Mouse (Mus musculus) small intestine, adult 2 months (tissue): Measurements from ENCODE around the gene Gm49388. TPM values are rescaled to one million over a fixed set of nuclear protein-coding genes. Genes with fewer than 3 reads are reported as not detected.
A peak's percentile ranks its signal among the peaks of the same experiment; 100 is the strongest.
"Not testable (repeated sequence)": the region's sequence is repeated elsewhere in the genome, so short reads cannot be mapped to it uniquely, and the experiment has no call there.

Experiments used
- H3K27ac ChIP-seq: fragments of 200-500 bp; 2 replicates; pipeline ENCODE4 v1.5.1; 2012; ENCODE audit warnings: low read depth, low read length, control low read depth, inconsistent platforms; ENCODE audit not compliant: insufficient read depth
- H3K27me3 ChIP-seq: fragments of 200-500 bp; 2 replicates; pipeline ENCODE4 v1.6.1; 2012; ENCODE audit warnings: mild to moderate bottlenecking, moderate library complexity, low read length, inconsistent platforms; ENCODE audit not compliant: control insufficient read depth, insufficient read depth
- H3K36me3 ChIP-seq: fragments of 200-500 bp; 2 replicates; pipeline ENCODE4 v1.6.1; 2012; ENCODE audit warnings: mild to moderate bottlenecking, low read length, control low read depth, inconsistent platforms; ENCODE audit not compliant: control insufficient read depth, insufficient read depth
- H3K4me1 ChIP-seq: fragments of 200-500 bp; 2 replicates; pipeline ENCODE4 v1.6.1; 2012; ENCODE audit warnings: low read length, inconsistent platforms, mixed read lengths; ENCODE audit not compliant: control insufficient read depth, insufficient read depth, insufficient read length
- H3K4me3 ChIP-seq: fragments of 200-500 bp; 2 replicates; pipeline ENCODE4 v1.5.1; 2012; ENCODE audit warnings: low read depth, mild to moderate bottlenecking, control low read depth, inconsistent platforms, low read length, moderate library complexity
- CTCF ChIP-seq: fragments of 200-500 bp; IDR thresholded peaks from 2 replicates; pipeline ENCODE4 v1.5.1; 2012; ENCODE audit warnings: low read depth, mild to moderate bottlenecking, control low read depth, inconsistent platforms, low read length, moderate library complexity, mixed read lengths; ENCODE audit not compliant: insufficient replicate concordance, insufficient read length; ENCODE audit errors: extremely low read depth
- POLR2A ChIP-seq: fragments of 200-500 bp; IDR thresholded peaks from 2 replicates; pipeline ENCODE4 v1.6.1; 2012; ENCODE audit warnings: low read depth, mild to moderate bottlenecking, control low read depth, inconsistent platforms, low read length, moderate library complexity
- WGBS: fragments of 180-500 bp; shearing (Covaris S2); methylation state at CpG from one replicate; pipeline ENCODE4 v1.1.7; 2018; 5-methylcytosine and 5-hydroxymethylcytosine counted together
- polyA plus RNA-seq: library from polyadenylated mRNA; depleted of rRNA; stranded (reverse); fragments of >200 nt; gene quantifications from 2 replicates; pipeline ENCODE4 v1.2.3, GENCODE M21; 2012

Gm49388 gene
- polyA plus RNA-seq, 1 experiment, result not detected

- H3K27me3 ChIP-seq, result no peaks in the 10 kb centered on the region
- peak; percentile 77 for TF ChIP-seq POLR2A
- TF ChIP-seq CTCF, result no peak
- H3K36me3 ChIP-seq, result peaks cover 9% of the 10 kb centered on the region; the same call in 1 of the 2 replicates
- under 1% methylated on average over 24 of the region's 24 CpGs for WGBS
- H3K4me3 ChIP-seq, result peak within 1 kb of the TSS; percentile 79
- peaks cover 9% of the 10 kb centered on the region for H3K4me1 ChIP-seq
- peak within 1 kb of the TSS; percentile 76 for H3K27ac ChIP-seq
These were observed 15.8 kb upstream of the Gm49388 start, which contains the start of gene Orai3 for GRCm38 (mm10) chr7:127769651-127770038. TSS of gene Orai3 (plus strand) at chr7:127769815.

GRCm38 (mm10) chr7:127770039-127770905, 15.1 kb upstream of the Gm49388 start:
- Histone ChIP-seq H3K4me3 (peak overlapping the region; percentile 79), H3K27me3 (no peaks in the 10 kb centered on the region), H3K27ac (peak overlapping the region; percentile 51), H3K36me3 (peaks cover 8% of the 10 kb centered on the region; the same call in 1 of the 2 replicates), H3K4me1 (peaks cover 9% of the 10 kb centered on the region)
- 2% methylated on average over 27 of the region's 27 CpGs for WGBS
- TF ChIP-seq POLR2A, result no peak
- no peak for TF ChIP-seq CTCF

GRCm38 (mm10) chr7:127771262-127771661, 14.1 kb upstream of the Gm49388 start:
- Histone ChIP-seq H3K4me3 (no peak overlapping the region), H3K36me3 (peaks cover 3% of the 10 kb centered on the region; the same call in 1 of the 2 replicates), H3K4me1 (peaks cover 9% of the 10 kb centered on the region), H3K27me3 (no peaks in the 10 kb centered on the region), H3K27ac (no peak overlapping the region)
- TF ChIP-seq POLR2A (no peak), CTCF (no peak)
- 69% methylated on average over 5 of the region's 5 CpGs for WGBS

GRCm38 (mm10) chr7:127772080-127772479, 13.3 kb upstream of the Gm49388 start:
- no peak overlapping the region for H3K27ac ChIP-seq
- TF ChIP-seq POLR2A, result no peak
- TF ChIP-seq CTCF, result no peak
- no peaks in the 10 kb centered on the region for H3K27me3 ChIP-seq
- peaks cover 9% of the 10 kb centered on the region for H3K4me1 ChIP-seq
- H3K36me3 ChIP-seq, result peaks cover 3% of the 10 kb centered on the region; the same call in 1 of the 2 replicates
- 21% methylated on average over 3 of the region's 3 CpGs for WGBS
- no peak overlapping the region for H3K4me3 ChIP-seq

- TF ChIP-seq CTCF (no peak), POLR2A (no peak)
- Histone ChIP-seq H3K4me3 (no peak overlapping the region), H3K27ac (no peak overlapping the region), H3K4me1 (peaks cover 9% of the 10 kb centered on the region), H3K36me3 (peaks cover 2% of the 10 kb centered on the region; the same call in 1 of the 2 replicates), H3K27me3 (no peaks in the 10 kb centered on the region)
- 100% methylated on average over 1 of the region's 1 CpGs for WGBS
These were observed 12.9 kb upstream of the Gm49388 start for GRCm38 (mm10) chr7:127772557-127772956.

GRCm38 (mm10) chr7:127773664-127774384, 11.6 kb upstream of the Gm49388 start:
- Histone ChIP-seq H3K27ac (no peak overlapping the region), H3K4me1 (peaks cover 9% of the 10 kb centered on the region), H3K36me3 (no peaks in the 10 kb centered on the region), H3K27me3 (no peaks in the 10 kb centered on the region), H3K4me3 (no peak overlapping the region)
- TF ChIP-seq CTCF, result peak; percentile 69; the same call in 1 of the 2 replicates
- TF ChIP-seq POLR2A, result no peak
- WGBS, result 37% methylated on average over 9 of the region's 9 CpGs

DNA sequence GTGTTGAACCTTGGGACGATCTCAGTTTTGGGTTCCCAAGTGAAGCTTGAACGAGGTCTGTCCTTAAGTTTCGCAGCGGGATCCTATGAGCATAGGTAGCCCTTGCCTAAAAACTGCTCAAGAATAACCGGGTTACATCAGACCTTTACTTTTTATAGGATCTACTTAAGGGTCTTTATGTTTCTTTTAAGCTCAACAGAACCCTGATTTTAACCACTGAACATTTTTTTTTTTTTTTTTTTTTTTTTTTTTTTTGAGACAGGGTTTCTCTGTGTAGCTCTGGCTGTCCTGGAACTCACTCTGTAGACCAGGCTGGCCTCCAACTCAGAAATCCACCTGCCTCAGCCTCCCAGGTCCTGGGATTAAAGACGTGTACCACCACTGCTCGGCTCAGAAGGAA, 9.6 kb upstream of the Gm49388 start:
- not testable (repeated sequence) for H3K4me1 ChIP-seq, H3K27me3 ChIP-seq, H3K27ac ChIP-seq, H3K36me3 ChIP-seq
- 68% methylated on average over 7 of the region's 7 CpGs for WGBS
- peak overlapping the region; percentile 97; the same call in 1 of the 2 replicates for H3K4me3 ChIP-seq
